Mouse (Mus musculus): Measurements from ENCODE around the gene Rho.
A peak's percentile ranks its signal among the peaks of the same experiment; 100 is the strongest.

Gene Rho

GRCm38 (mm10) chr6:115915601-115916445 lies 15.7 kb upstream of the Rho start:
- no peak for DNase-seq

- DNase-seq: no peak
Observed at GRCm38 (mm10) chr6:115916611-115917010, 14.9 kb upstream of the Rho start.

GRCm38 (mm10) chr6:115918615-115919014 lies 12.9 kb upstream of the Rho start:
- DNase-seq: no peak

- DNase-seq: no peak
Observed at GRCm38 (mm10) chr6:115919876-115920275, 11.7 kb upstream of the Rho start.

GRCm38 (mm10) chr6:115924829-115925228 lies 6.7 kb upstream of the Rho start:
- DNase-seq: no peak

- no peak for DNase-seq
Observed at GRCm38 (mm10) chr6:115926416-115926815, 5.1 kb upstream of the Rho start.

GRCm38 (mm10) chr6:115927292-115928242 lies 4.0 kb upstream of the Rho start:
- no peak for DNase-seq

- no peak for DNase-seq
Observed at GRCm38 (mm10) chr6:115930018-115930417, 1.5 kb upstream of the Rho start.

GRCm38 (mm10) chr6:115932391-115932790 lies 843 bp downstream of the Rho start:
- no peak for DNase-seq

- no peak for DNase-seq
Observed at GRCm38 (mm10) chr6:115935544-115935943, 4.0 kb downstream of the Rho start.

- no peak for DNase-seq
Observed at GRCm38 (mm10) chr6:115938011-115938410, 6.5 kb downstream of the Rho start.

- DNase-seq: no peak
Observed at GRCm38 (mm10) chr6:115938798-115939197, 7.2 kb downstream of the Rho start.

- DNase-seq: no peak
Observed at GRCm38 (mm10) chr6:115940603-115941002, 9.1 kb downstream of the Rho start.

- peak in 1 of 2 experiments; percentile 7 for DNase-seq
Observed at GRCm38 (mm10) chr6:115941128-115941527, 9.6 kb downstream of the Rho start.

GRCm38 (mm10) chr6:115943498-115944427 lies 12.2 kb downstream of the Rho start:
- DNase-seq: no peak

- no peak for DNase-seq
Observed at GRCm38 (mm10) chr6:115944638-115945037, 13.1 kb downstream of the Rho start, which contains the start of gene H1foo. Gene H1foo (plus strand): TSS chr6:115944938.

GRCm38 (mm10) chr6:115945633-115946032 lies 14.1 kb downstream of the Rho start:
- no peak for DNase-seq

- no peak for DNase-seq
Observed at GRCm38 (mm10) chr6:115946389-115946788, 14.8 kb downstream of the Rho start.

- no peak for DNase-seq
Observed at GRCm38 (mm10) chr6:115954506-115955074, 23.0 kb downstream of the Rho start.

- no peak for DNase-seq
Observed at GRCm38 (mm10) chr6:115955169-115955568, 23.6 kb downstream of the Rho start.

- DNase-seq: no peak
Observed at GRCm38 (mm10) chr6:115955664-115956063, 24.1 kb downstream of the Rho start.

- no peak for DNase-seq
Observed at GRCm38 (mm10) chr6:115956418-115956921, 24.9 kb downstream of the Rho start.

Data from B cell, adult 2 months (primary cell).